Mouse (Mus musculus) CH12.LX (cell line): ENCODE measurements around the gene Lman1l.

ENCODE experiments used
- BHLHE40 ChIP-seq: IDR thresholded peaks from 2 replicates; pipeline ENCODE4 v1.6.1; 2011; ENCODE audit warnings: mild to moderate bottlenecking, low read depth, low read length, improper control_type of control experiment
- CHD2 ChIP-seq: IDR thresholded peaks from 2 replicates; pipeline ENCODE4 v1.6.1; 2011; ENCODE audit warnings: low read length, improper control_type of control experiment
- CTCF ChIP-seq, 2 experiments: IDR thresholded peaks in 1 of 2; conservative IDR thresholded peaks in 1 of 2; 2 replicates each; pipeline ENCODE4 v1.5.1; 2011 to 2012; ENCODE audit warnings: low read depth in 2 of 2, low read length in 2 of 2, improper control_type of control experiment in 1 of 2, inconsistent platforms in 1 of 2, mild to moderate bottlenecking in 1 of 2, moderate library complexity in 1 of 2
- KAT2A ChIP-seq: IDR thresholded peaks from 2 replicates; pipeline ENCODE4 v1.6.1; 2012; ENCODE audit warnings: low read length, improper control_type of control experiment, inconsistent platforms; ENCODE audit not compliant: insufficient replicate concordance
- MAX ChIP-seq: IDR thresholded peaks from 2 replicates; pipeline ENCODE4 v1.6.1; 2011; ENCODE audit warnings: low read length, improper control_type of control experiment
- MXI1 ChIP-seq: IDR thresholded peaks from 2 replicates; pipeline ENCODE4 v1.6.1; 2011; ENCODE audit warnings: mild to moderate bottlenecking, low read depth, low read length, improper control_type of control experiment
- POLR2AphosphoS2 ChIP-seq: IDR thresholded peaks from 2 replicates; pipeline ENCODE4 v1.6.1; 2011; ENCODE audit warnings: low read depth, low read length, improper control_type of control experiment
- TCF12 ChIP-seq: IDR thresholded peaks from 2 replicates; pipeline ENCODE4 v1.6.1; 2014; ENCODE audit warnings: low read depth, mild to moderate bottlenecking, inconsistent platforms, low read length, improper control_type of control experiment
- ZNF384 ChIP-seq: IDR thresholded peaks from 2 replicates; pipeline ENCODE4 v1.6.1; 2012; ENCODE audit warnings: low read depth, low read length, improper control_type of control experiment, inconsistent platforms

DNA sequence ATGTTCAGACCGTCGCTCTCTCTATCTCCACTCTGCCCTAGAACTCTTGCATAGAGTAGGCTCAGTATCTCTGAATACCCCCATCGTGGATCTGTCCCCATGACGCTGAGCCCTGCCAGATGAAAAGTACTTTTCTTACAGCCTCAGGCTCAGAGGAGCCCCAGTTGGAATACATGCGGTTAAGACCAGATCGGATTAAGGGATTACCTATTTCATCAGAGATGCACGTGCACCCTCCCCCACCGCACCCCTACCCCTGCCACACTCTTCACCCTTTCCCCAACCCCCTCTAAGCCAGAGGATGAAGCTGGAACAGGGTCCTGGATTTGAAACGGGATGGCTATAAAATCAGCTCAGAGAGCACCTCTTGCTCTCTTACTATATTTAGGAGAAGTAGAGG, 15.1 kb downstream of the Lman1l start:
- no peak for TF ChIP-seq CTCF (conservative IDR thresholded peaks at IDR 0.05 in 1 of 2, IDR thresholded peaks at IDR 0.05 in 1 of 2; ENCODE audit: low read depth in 2 of 2, low read length in 2 of 2)
- no peak for TF ChIP-seq BHLHE40
- TF ChIP-seq POLR2AphosphoS2 = no peak
- no peak for TF ChIP-seq MAX
- TF ChIP-seq KAT2A = no peak
- no peak for TF ChIP-seq CHD2
- no peak for TF ChIP-seq MXI1
- no peak for TF ChIP-seq TCF12
- no peak for TF ChIP-seq ZNF384
